Mouse (Mus musculus) ES-E14 (cell line): ENCODE measurements around the gene Fam107a.

ENCODE experiments used
- CHD2 ChIP-seq: IDR thresholded peaks from 2 replicates; pipeline ENCODE4 v1.6.1; 2014; ENCODE audit warnings: mild to moderate bottlenecking, low read depth, low read length, inconsistent platforms
- HCFC1 ChIP-seq: IDR thresholded peaks from 2 replicates; pipeline ENCODE4 v1.6.1; 2012; ENCODE audit warnings: low read length, inconsistent platforms, borderline replicate concordance; ENCODE audit not compliant: insufficient read depth
- ZC3H11A ChIP-seq: IDR thresholded peaks from 2 replicates; pipeline ENCODE4 v1.6.1; 2012; ENCODE audit warnings: low read depth, mild to moderate bottlenecking, inconsistent platforms, low read length, borderline replicate concordance
- ZNF384 ChIP-seq: IDR thresholded peaks from 2 replicates; pipeline ENCODE4 v1.6.1; 2012; ENCODE audit warnings: low read depth, low read length, inconsistent platforms

GRCm38 (mm10) chr14:8329552-8329951 lies 11.7 kb upstream of the Fam107a start:
- TF ChIP-seq ZC3H11A: no peak
- no peak for TF ChIP-seq CHD2
- no peak for TF ChIP-seq ZNF384
- TF ChIP-seq HCFC1: no peak
